Mouse (Mus musculus) embryo, embryonic 10.5 days (tissue): ENCODE data around the gene Slco4a1.

Experiments used
- DNase-seq: peaks from one replicate; pipeline ENCODE4 v3.0.0-alpha.2; 2015; ENCODE audit warnings: low spot score

The Slco4a1 gene

GRCm38 (mm10) chr2:180444957-180445785 lies 10.9 kb upstream of the Slco4a1 start:
- no peak for DNase-seq

GRCm38 (mm10) chr2:180445962-180446361 lies 10.1 kb upstream of the Slco4a1 start:
- DNase-seq, result no peak

GRCm38 (mm10) chr2:180449007-180449406 lies 7.0 kb upstream of the Slco4a1 start:
- DNase-seq, result no peak

GRCm38 (mm10) chr2:180450529-180450928 lies 5.5 kb upstream of the Slco4a1 start:
- no peak for DNase-seq

GRCm38 (mm10) chr2:180456705-180457104 lies 660 bp downstream of the Slco4a1 start:
- DNase-seq, result peak; percentile 36

- DNase-seq, result no peak
Measured at GRCm38 (mm10) chr2:180457680-180458079, 1.6 kb downstream of the Slco4a1 start.

- DNase-seq, result no peak
Measured at GRCm38 (mm10) chr2:180459437-180459836, 3.4 kb downstream of the Slco4a1 start.

- DNase-seq, result no peak
Measured at GRCm38 (mm10) chr2:180460801-180461200, 4.8 kb downstream of the Slco4a1 start.

GRCm38 (mm10) chr2:180462593-180462992 lies 6.5 kb downstream of the Slco4a1 start:
- DNase-seq, result no peak

- DNase-seq, result no peak
Measured at GRCm38 (mm10) chr2:180466505-180466904, 10.5 kb downstream of the Slco4a1 start.

GRCm38 (mm10) chr2:180468871-180469270 lies 12.8 kb downstream of the Slco4a1 start:
- no peak for DNase-seq

GRCm38 (mm10) chr2:180469768-180470167 lies 13.7 kb downstream of the Slco4a1 start:
- DNase-seq, result no peak

- DNase-seq, result peak; percentile 74
Measured at GRCm38 (mm10) chr2:180472306-180473079, 16.4 kb downstream of the Slco4a1 start.

GRCm38 (mm10) chr2:180473080-180473440 lies 17.0 kb downstream of the Slco4a1 start:
- DNase-seq, result peak; percentile 89

GRCm38 (mm10) chr2:180474864-180475263 lies 18.8 kb downstream of the Slco4a1 start:
- DNase-seq, result no peak

GRCm38 (mm10) chr2:180482274-180482673 lies 26.2 kb downstream of the Slco4a1 start:
- peak; percentile 43 for DNase-seq

- DNase-seq, result no peak
Measured at GRCm38 (mm10) chr2:180484882-180485281, 28.8 kb downstream of the Slco4a1 start.

- DNase-seq, result no peak
Measured at GRCm38 (mm10) chr2:180485306-180485705, 29.3 kb downstream of the Slco4a1 start.

GRCm38 (mm10) chr2:180488210-180488751 lies 32.2 kb downstream of the Slco4a1 start:
- peak; percentile 72 for DNase-seq

- DNase-seq, result no peak
Measured at GRCm38 (mm10) chr2:180495906-180496305, 39.9 kb downstream of the Slco4a1 start.

GRCm38 (mm10) chr2:180499741-180500140 lies 43.7 kb downstream of the Slco4a1 start, which contains the start of gene Ntsr1:
Gene Ntsr1 (plus strand): TSS chr2:180499976.
- DNase-seq, result no peak

- DNase-seq, result no peak
Measured at GRCm38 (mm10) chr2:180500726-180501125, 44.7 kb downstream of the Slco4a1 start.
